Mouse (Mus musculus) erythroblast, embryonic 14.5 days (primary cell): ENCODE measurements around the gene Ctdsp1.

ENCODE experiments used
- GATA1 ChIP-seq: IDR thresholded peaks from 2 replicates; pipeline ENCODE4 v1.6.1; 2012; ENCODE audit warnings: low read length, inconsistent platforms, mixed read lengths
- TAL1 ChIP-seq: IDR thresholded peaks from 3 replicates; pipeline ENCODE4 v1.6.1; 2012; ENCODE audit warnings: low read length, inconsistent platforms, mixed read lengths

- no peak for TF ChIP-seq GATA1
- TF ChIP-seq TAL1 = no peak
Observed at GRCm38 (mm10) chr1:74353453-74354229, 37.7 kb upstream of the Ctdsp1 start.
